ENCODE assay signal across 10 mouse cellular contexts in genomic region chr11:111296309-111296721, GRCm38 (mm10).
DNase-seq lines count a peak whose midpoint lies in the region; ATAC-seq and TF ChIP-seq lines count a peak whose summit lies in the region.
"Had no signal": no experiment of that assay in that cellular context is flagged by ENCODE, and none has a peak within 500 bp of the region (broad histone marks: within the 10 kb centered on the region; RNA-seq: fewer than 3 reads in every experiment).

No protein-coding gene starts in this region.

- intact Hi-C loops in left cerebral cortex, postnatal 4 days (cut with DNase I) = no loop called here

- WGBS in hindbrain, embryonic 15.5 days = 7% methylated on average over 9 of the region's 9 CpGs
- WGBS in neural tube, embryonic 14.5 days = 11% methylated on average over 9 of the region's 9 CpGs
- 43% methylated on average over 9 of the region's 9 CpGs for WGBS in liver, postnatal 0 days (ENCODE audit: insufficient replicate concordance)

- no peak for ATAC-seq in hindbrain, embryonic 15.5 days (ENCODE audit: low FRiP score, low read depth)
- peak; percentile 60 for ATAC-seq in neural tube, embryonic 14.5 days (ENCODE audit: low read depth)
- no peak for ATAC-seq in liver, postnatal 0 days

- H3K27ac ChIP-seq in hindbrain, embryonic 15.5 days (replicated peaks) = no peak overlapping the region
- no peak overlapping the region for H3K27ac ChIP-seq in neural tube, embryonic 14.5 days (ENCODE audit: low read depth, low read length)
- H3K27ac ChIP-seq in liver, postnatal 0 days (ENCODE audit: low read depth) = no peak overlapping the region

- H3K9me3 ChIP-seq in hindbrain, embryonic 15.5 days = 0 out of 2 replicates have a peak, but pooled peaks cover 4% of the 10 kb centered on the region
- H3K9me3 ChIP-seq in neural tube, embryonic 14.5 days (ENCODE audit: control insufficient read depth, low read length) = no peaks in the 10 kb centered on the region
- H3K9me3 ChIP-seq in liver, postnatal 0 days (ENCODE audit: low read length) = no peaks in the 10 kb centered on the region

- no peaks in the 10 kb centered on the region for H3K27me3 ChIP-seq in hindbrain, embryonic 15.5 days
- H3K27me3 ChIP-seq in neural tube, embryonic 14.5 days (ENCODE audit: control insufficient read depth, insufficient read depth, low read length) = no peaks in the 10 kb centered on the region
- no peaks in the 10 kb centered on the region for H3K27me3 ChIP-seq in liver, postnatal 0 days (ENCODE audit: insufficient read depth, low read length)

- H3K9ac ChIP-seq in hindbrain, embryonic 15.5 days = no peak overlapping the region
- no peak overlapping the region for H3K9ac ChIP-seq in neural tube, embryonic 14.5 days (replicated peaks; ENCODE audit: low read depth, low read length)
- no peak overlapping the region for H3K9ac ChIP-seq in liver, postnatal 0 days (replicated peaks)

- TF ChIP-seq CTCF in liver, postnatal 0 days (IDR thresholded peaks at IDR 0.05; ENCODE audit: low read depth) = no peak

- no peaks in the 10 kb centered on the region for H3K36me3 ChIP-seq in hindbrain, embryonic 15.5 days
- H3K36me3 ChIP-seq in neural tube, embryonic 14.5 days (ENCODE audit: control insufficient read depth, insufficient read depth, low read length) = no peaks in the 10 kb centered on the region
- no peaks in the 10 kb centered on the region for H3K36me3 ChIP-seq in liver, postnatal 0 days (replicated peaks; ENCODE audit: insufficient read depth, low read length)

- H3K4me1 ChIP-seq in hindbrain, embryonic 15.5 days (replicated peaks) = peaks cover 7% of the 10 kb centered on the region
- H3K4me1 ChIP-seq in neural tube, embryonic 14.5 days (ENCODE audit: control insufficient read depth, insufficient read depth, low read length) = peaks cover 7% of the 10 kb centered on the region; the same call in 1 of the 2 replicates
- H3K4me1 ChIP-seq in liver, postnatal 0 days (ENCODE audit: insufficient read depth) = no peaks in the 10 kb centered on the region

- H3K4me3 ChIP-seq in hindbrain, embryonic 15.5 days = peak overlapping the region; percentile 20
- H3K4me3 ChIP-seq in neural tube, embryonic 14.5 days (ENCODE audit: low read depth, low read length) = no peak overlapping the region
- H3K4me3 ChIP-seq in liver, postnatal 0 days (ENCODE audit: low read depth, low read length) = no peak overlapping the region

- TF ChIP-seq EP300 in liver, postnatal 0 days (IDR thresholded peaks at IDR 0.05; ENCODE audit: low read depth) = no peak

- H3K4me2 ChIP-seq in hindbrain, embryonic 15.5 days = peak overlapping the region; percentile 48
- H3K4me2 ChIP-seq in neural tube, embryonic 14.5 days (ENCODE audit: low read depth, low read length) = peak overlapping the region; percentile 38
- no peak overlapping the region for H3K4me2 ChIP-seq in liver, postnatal 0 days (ENCODE audit: low read depth, low read length)

- peak; percentile 5 to 22 for DNase-seq in frontal cortex, postnatal 36 days (ENCODE audit: low spot score in 2 of 2)
- no peak for DNase-seq in frontal cortex, postnatal 10 days (ENCODE audit: low spot score in 2 of 2)
- DNase-seq in left cerebral cortex, postnatal 4 days = peak; percentile 1
- no peak for DNase-seq in left cerebral cortex, adult 11 months (ENCODE audit: low spot score)
- DNase-seq in urinary bladder, postnatal 36 days (ENCODE audit: low spot score in 2 of 2) = no peak
- DNase-seq in liver, postnatal 0 days = no peak
- DNase-seq: gastrocnemius, postnatal 36 days; lung, postnatal 4 days had no signal

Comparison
In these comparisons a context has a peak if more than half of its experiments do, and no peak if none do; other contexts are left out.
1. DNase-seq: peak in frontal cortex, postnatal 36 days (2 of 2) and left cerebral cortex, postnatal 4 days (single experiment); none in frontal cortex, postnatal 10 days (0 of 2), left cerebral cortex, adult 11 months (single experiment), urinary bladder, postnatal 36 days (0 of 2) and liver, postnatal 0 days (single experiment).